ENCODE assay signal across 24 mouse cellular contexts in genomic region chr9:86376923-86377322, GRCm38 (mm10).
A peak's percentile ranks its signal among the peaks of the same experiment; 100 is the strongest.
DNase-seq lines count a peak whose midpoint lies in the region; ATAC-seq lines count a peak whose summit lies in the region.
"Had no signal": no experiment of that assay in that cellular context is flagged by ENCODE, and none has a peak within 500 bp of the region (broad histone marks: within the 10 kb centered on the region; RNA-seq: fewer than 3 reads in every experiment).

No protein-coding gene starts in this region.

- no peak overlapping the region for H3K9ac ChIP-seq in kidney, embryonic 16.5 days (replicated peaks; ENCODE audit: low read length)
- H3K9ac ChIP-seq: embryonic facial prominence, embryonic 12.5 days; forebrain, postnatal 0 days; hindbrain, embryonic 12.5 days; limb, embryonic 15.5 days; liver, embryonic 15.5 days; midbrain, embryonic 13.5 days; neural tube, embryonic 15.5 days; stomach, embryonic 15.5 days had no signal

- ATAC-seq in CD4-positive, CD25-positive, alpha-beta regulatory T cell, adult 4 months = no peak
- ATAC-seq in kidney, embryonic 16.5 days (ENCODE audit: low FRiP score, low TSS enrichment) = peak; percentile 80
- ATAC-seq: forebrain, postnatal 0 days; midbrain, embryonic 13.5 days; Patski had no signal

- H3K4me2 ChIP-seq in kidney, embryonic 16.5 days (replicated peaks; ENCODE audit: low read depth, low read length) = no peak overlapping the region
- H3K4me2 ChIP-seq: embryonic facial prominence, embryonic 12.5 days; hindbrain, embryonic 12.5 days; limb, embryonic 15.5 days; liver, embryonic 15.5 days; midbrain, embryonic 13.5 days; neural tube, embryonic 15.5 days; stomach, embryonic 15.5 days had no signal

- WGBS in kidney, embryonic 16.5 days = 22% methylated on average over 2 of the region's 2 CpGs

- no peaks in the 10 kb centered on the region for H3K36me3 ChIP-seq in kidney, embryonic 16.5 days (ENCODE audit: insufficient read depth, low read length)
- H3K36me3 ChIP-seq: embryonic facial prominence, embryonic 12.5 days; hindbrain, embryonic 12.5 days; limb, embryonic 15.5 days; liver, embryonic 15.5 days; midbrain, embryonic 13.5 days; neural tube, embryonic 15.5 days; stomach, embryonic 15.5 days had no signal

- no peaks in the 10 kb centered on the region for H3K27me3 ChIP-seq in kidney, embryonic 16.5 days (ENCODE audit: insufficient read depth, low read length)
- H3K27me3 ChIP-seq: embryonic facial prominence, embryonic 12.5 days; hindbrain, embryonic 12.5 days; limb, embryonic 15.5 days; liver, embryonic 15.5 days; midbrain, embryonic 13.5 days; neural tube, embryonic 15.5 days; Patski; stomach, embryonic 15.5 days had no signal

- peak; percentile 23 for DNase-seq in CD4-positive, CD25-positive, alpha-beta regulatory T cell, adult 2 months (ENCODE audit: low read depth, low spot score)
- DNase-seq in kidney, adult 8-10 months = no peak
- DNase-seq in lung, postnatal 36 days = peak; percentile 1
- DNase-seq in lung, adult 18-20 months = no peak
- peak; percentile 11 for DNase-seq in mesoderm, embryonic 11.5 days (ENCODE audit: low read depth, low spot score)
- DNase-seq: cerebellum, adult 11-12 months; cerebellum, postnatal 10 days; forebrain, postnatal 0 days; gastrocnemius, postnatal 36 days; kidney, adult 2 months; left cerebral cortex, postnatal 4 days; thymus, adult 18-20 months; thymus, postnatal 36 days had no signal

- no peak overlapping the region for H3K4me3 ChIP-seq in kidney, embryonic 16.5 days (ENCODE audit: low read length)
- H3K4me3 ChIP-seq: embryonic facial prominence, embryonic 12.5 days; hindbrain, embryonic 12.5 days; limb, embryonic 15.5 days; liver, embryonic 15.5 days; midbrain, embryonic 13.5 days; myocyte; neural tube, embryonic 15.5 days; stomach, embryonic 15.5 days had no signal

- H3K27ac ChIP-seq in kidney, embryonic 16.5 days (ENCODE audit: low read length) = no peak overlapping the region
- H3K27ac ChIP-seq: embryonic facial prominence, embryonic 12.5 days; hindbrain, embryonic 12.5 days; limb, embryonic 15.5 days; liver, embryonic 15.5 days; midbrain, embryonic 13.5 days; neural tube, embryonic 15.5 days; stomach, embryonic 15.5 days had no signal

- no peaks in the 10 kb centered on the region for H3K9me3 ChIP-seq in kidney, embryonic 16.5 days (ENCODE audit: low read length)
- H3K9me3 ChIP-seq: embryonic facial prominence, embryonic 12.5 days; hindbrain, embryonic 12.5 days; limb, embryonic 15.5 days; liver, embryonic 15.5 days; midbrain, embryonic 13.5 days; neural tube, embryonic 15.5 days; stomach, embryonic 15.5 days had no signal

- peaks cover 8% of the 10 kb centered on the region; the same call in 1 of the 2 replicates for H3K4me1 ChIP-seq in kidney, embryonic 16.5 days (ENCODE audit: insufficient read depth, low read length)
- H3K4me1 ChIP-seq: embryonic facial prominence, embryonic 12.5 days; hindbrain, embryonic 12.5 days; limb, embryonic 15.5 days; liver, embryonic 15.5 days; neural tube, embryonic 15.5 days; stomach, embryonic 15.5 days had no signal

Comparison
In these comparisons a context has a peak if more than half of its experiments do, and no peak if none do; other contexts are left out.
1. DNase-seq: peak in CD4-positive, CD25-positive, alpha-beta regulatory T cell, adult 2 months (single experiment), lung, postnatal 36 days (single experiment) and mesoderm, embryonic 11.5 days (single experiment); none in kidney, adult 8-10 months (0 of 2) and lung, adult 18-20 months (0 of 2).